8 mouse cellular contexts compared by ENCODE assay signal in genomic region chr6:51471782-51472181, GRCm38 (mm10). TPM values are rescaled to one million over a fixed set of nuclear protein-coding genes. Genes with fewer than 3 reads are reported as not detected.
DNase-seq lines count a peak whose midpoint lies in the region; ATAC-seq and TF ChIP-seq lines count a peak whose summit lies in the region.

No protein-coding gene starts in this region.

- H3K4me3 ChIP-seq in kidney, embryonic 15.5 days (replicated peaks) = peak overlapping the region; percentile 84
- peak overlapping the region; percentile 48 for H3K4me3 ChIP-seq in bone marrow macrophage, adult 2 months (ENCODE audit: insufficient read depth, low read length)
- H3K4me3 ChIP-seq in hindbrain, embryonic 14.5 days (replicated peaks; ENCODE audit: low read length) = peak overlapping the region; percentile 85
- H3K4me3 ChIP-seq in midbrain, embryonic 15.5 days = peak overlapping the region; percentile 98

- H3K4me1 ChIP-seq in kidney, embryonic 15.5 days = peaks cover 20% of the 10 kb centered on the region
- peaks cover 11% of the 10 kb centered on the region for H3K4me1 ChIP-seq in bone marrow macrophage, adult 2 months (ENCODE audit: control insufficient read depth, insufficient read depth, low read length)
- peaks cover 30% of the 10 kb centered on the region for H3K4me1 ChIP-seq in hindbrain, embryonic 14.5 days (replicated peaks; ENCODE audit: control insufficient read depth, insufficient read depth, low read length)
- peaks cover 31% of the 10 kb centered on the region for H3K4me1 ChIP-seq in midbrain, embryonic 15.5 days

- H3K9ac ChIP-seq in kidney, embryonic 15.5 days = peak overlapping the region; percentile 57
- H3K9ac ChIP-seq in hindbrain, embryonic 14.5 days = peak overlapping the region; percentile 100
- peak overlapping the region; percentile 37 for H3K9ac ChIP-seq in midbrain, embryonic 15.5 days

- no peak for TF ChIP-seq CTCF in bone marrow macrophage, adult 2 months (IDR thresholded peaks at IDR 0.05; ENCODE audit: low read depth, low read length)

- H3K36me3 ChIP-seq in kidney, embryonic 15.5 days = peaks cover 51% of the 10 kb centered on the region
- H3K36me3 ChIP-seq in hindbrain, embryonic 14.5 days (replicated peaks; ENCODE audit: control insufficient read depth, insufficient read depth) = peaks cover 44% of the 10 kb centered on the region
- peaks cover 19% of the 10 kb centered on the region for H3K36me3 ChIP-seq in midbrain, embryonic 15.5 days (replicated peaks)

- no peak for DNase-seq in kidney, postnatal 25 days
- no peak for DNase-seq in hindbrain, embryonic 14.5 days (ENCODE audit: low spot score)
- DNase-seq in ovary, adult 18-20 months (ENCODE audit: low spot score) = no peak
- DNase-seq in left cerebral cortex, postnatal 36 days (ENCODE audit: low spot score in 2 of 2) = no peak

- intact Hi-C loops in left cerebral cortex, postnatal 36 days (cut with DNase I) = loop anchor here (10.0 kb wide), 1 partner anchor 383 kb away; no protein-coding TSS in a partner anchor

- TF ChIP-seq POLR2A in bone marrow macrophage, adult 2 months (IDR thresholded peaks at IDR 0.05; ENCODE audit: borderline replicate concordance, low read depth, low read length) = no peak

- peak overlapping the region; percentile 65 for H3K4me2 ChIP-seq in kidney, embryonic 15.5 days
- peak overlapping the region; percentile 60 for H3K4me2 ChIP-seq in hindbrain, embryonic 14.5 days (replicated peaks)
- peak overlapping the region; percentile 60 for H3K4me2 ChIP-seq in midbrain, embryonic 15.5 days

- H3K27ac ChIP-seq in kidney, embryonic 15.5 days = no peak overlapping the region
- H3K27ac ChIP-seq in bone marrow macrophage, adult 2 months (ENCODE audit: insufficient read depth, low read depth, low read length) = no peak overlapping the region
- H3K27ac ChIP-seq in hindbrain, embryonic 14.5 days = peak overlapping the region; percentile 100
- peak overlapping the region; percentile 13; the same call in 1 of the 2 replicates for H3K27ac ChIP-seq in midbrain, embryonic 15.5 days

- WGBS in kidney, embryonic 15.5 days = 8% methylated on average over 3 of the region's 3 CpGs
- WGBS in hindbrain, embryonic 14.5 days = 12% methylated on average over 3 of the region's 3 CpGs
- WGBS in midbrain, embryonic 15.5 days = 6% methylated on average over 3 of the region's 3 CpGs

- no peaks in the 10 kb centered on the region for H3K9me3 ChIP-seq in kidney, embryonic 15.5 days (replicated peaks)
- no peaks in the 10 kb centered on the region for H3K9me3 ChIP-seq in hindbrain, embryonic 14.5 days (ENCODE audit: control insufficient read depth, low read length)
- no peaks in the 10 kb centered on the region for H3K9me3 ChIP-seq in midbrain, embryonic 15.5 days

- H3K27me3 ChIP-seq in kidney, embryonic 15.5 days = no peaks in the 10 kb centered on the region
- no peaks in the 10 kb centered on the region for H3K27me3 ChIP-seq in hindbrain, embryonic 14.5 days (ENCODE audit: control insufficient read depth, insufficient read depth, low read length)
- H3K27me3 ChIP-seq in midbrain, embryonic 15.5 days (replicated peaks) = no peaks in the 10 kb centered on the region

- no peak for ATAC-seq in kidney, embryonic 15.5 days (replicated peaks; ENCODE audit: low FRiP score)
- ATAC-seq in hindbrain, embryonic 14.5 days (ENCODE audit: low FRiP score) = no peak
- ATAC-seq in midbrain, embryonic 15.5 days (replicated peaks) = no peak
- ATAC-seq in inflammation-experienced regulatory T-cells, adult 6 months = no peak

RNA-seq across cellular contexts. Expression of gene Cbx3, which starts 1.6 kb away (rescaled TPM):
- 476 and 547 TPM in 2 replicates for polyA plus RNA-seq in kidney, embryonic 15.5 days (2015; fragmentation: Nextera tagmentation; extraction: Ambion mirVana)
- 107 and 108 TPM in 2 replicates for polyA plus RNA-seq in bone marrow macrophage, adult 2 months (2012; ENCODE audit: insufficient read depth, insufficient read length, missing spikeins)
- polyA plus RNA-seq in hindbrain, embryonic 14.5 days (2014; fragmentation: Nextera tagmentation; extraction: Ambion mirVana) = 353 and 390 TPM in 2 replicates
- 365 and 388 TPM in 2 replicates for polyA plus RNA-seq in midbrain, embryonic 15.5 days (2015; fragmentation: Nextera tagmentation; extraction: Ambion mirVana)
- 100 to 1,000 TPM; 598 to 900 (median 693) TPM for polyA plus RNA-seq in inflammation-experienced regulatory T-cells, adult 6 months (2017; shearing (Covaris generic))
- total RNA-seq in left cerebral cortex, postnatal 36 days (2021) = 100 to 1,000 TPM; 127 to 130 TPM

RNA-seq across cellular contexts. Expression of gene Hnrnpa2b1, which starts 2.1 kb away (rescaled TPM):
- 2,022 and 2,214 TPM in 2 replicates for polyA plus RNA-seq in kidney, embryonic 15.5 days (2015; fragmentation: Nextera tagmentation; extraction: Ambion mirVana)
- 726 and 831 TPM in 2 replicates for polyA plus RNA-seq in bone marrow macrophage, adult 2 months (2012; ENCODE audit: insufficient read depth, insufficient read length, missing spikeins)
- 701 and 734 TPM in 2 replicates for polyA plus RNA-seq in hindbrain, embryonic 14.5 days (2014; fragmentation: Nextera tagmentation; extraction: Ambion mirVana)
- 1,331 and 1,465 TPM in 2 replicates for polyA plus RNA-seq in midbrain, embryonic 15.5 days (2015; fragmentation: Nextera tagmentation; extraction: Ambion mirVana)
- polyA plus RNA-seq in inflammation-experienced regulatory T-cells, adult 6 months (2017; shearing (Covaris generic)) = 1,000 to 10,000 TPM; 1,055 to 1,311 (median 1,271) TPM
- total RNA-seq in left cerebral cortex, postnatal 36 days (2021) = 100 to 1,000 TPM; 350 to 464 TPM

RNA-seq across cellular contexts. Expression of gene Nfe2l3, which starts 39.3 kb away (rescaled TPM):
- polyA plus RNA-seq in kidney, embryonic 15.5 days (2015; fragmentation: Nextera tagmentation; extraction: Ambion mirVana) = 1.9 and 2.2 TPM in 2 replicates
- polyA plus RNA-seq in bone marrow macrophage, adult 2 months (2012; ENCODE audit: insufficient read depth, insufficient read length, missing spikeins) = not detected in 2 replicates
- 6.0 and 9.6 TPM in 2 replicates for polyA plus RNA-seq in hindbrain, embryonic 14.5 days (2014; fragmentation: Nextera tagmentation; extraction: Ambion mirVana)
- polyA plus RNA-seq in midbrain, embryonic 15.5 days (2015; fragmentation: Nextera tagmentation; extraction: Ambion mirVana) = 8.2 and 8.6 TPM in 2 replicates
- polyA plus RNA-seq in inflammation-experienced regulatory T-cells, adult 6 months (2017; shearing (Covaris generic)) = under 1 TPM; 0.54 to 0.87 (median 0.55) TPM
- 1 to 10 TPM; 2.7 to 4.3 TPM for total RNA-seq in left cerebral cortex, postnatal 36 days (2021)

RNA-seq across cellular contexts. Expression of gene Snx10, which starts 51.9 kb away (rescaled TPM):
- 16.1 and 18.4 TPM in 2 replicates for polyA plus RNA-seq in kidney, embryonic 15.5 days (2015; fragmentation: Nextera tagmentation; extraction: Ambion mirVana)
- 101 and 105 TPM in 2 replicates for polyA plus RNA-seq in bone marrow macrophage, adult 2 months (2012; ENCODE audit: insufficient read depth, insufficient read length, missing spikeins)
- 60.3 and 69.1 TPM in 2 replicates for polyA plus RNA-seq in hindbrain, embryonic 14.5 days (2014; fragmentation: Nextera tagmentation; extraction: Ambion mirVana)
- polyA plus RNA-seq in midbrain, embryonic 15.5 days (2015; fragmentation: Nextera tagmentation; extraction: Ambion mirVana) = 50.4 and 52.8 TPM in 2 replicates
- 10 to 100 TPM; 26.4 to 55.3 (median 36.4) TPM for polyA plus RNA-seq in inflammation-experienced regulatory T-cells, adult 6 months (2017; shearing (Covaris generic))
- total RNA-seq in left cerebral cortex, postnatal 36 days (2021) = 100 to 1,000 TPM; 110 to 115 TPM

Comparison
In these comparisons a context has a peak if more than half of its experiments do, and no peak if none do; other contexts are left out.
1. H3K27ac ChIP-seq: peak in hindbrain, embryonic 14.5 days (single experiment) and midbrain, embryonic 15.5 days (single experiment); none in kidney, embryonic 15.5 days (single experiment) and bone marrow macrophage, adult 2 months (single experiment).
2. H3K4me3 ChIP-seq: peak in every context shown above with its lines; median percentile 98 in midbrain, embryonic 15.5 days; 85 in hindbrain, embryonic 14.5 days; 84 in kidney, embryonic 15.5 days; 48 in bone marrow macrophage, adult 2 months.
3. H3K9ac ChIP-seq: peak in every context shown above with its lines; median percentile 100 in hindbrain, embryonic 14.5 days; 57 in kidney, embryonic 15.5 days; 37 in midbrain, embryonic 15.5 days.
4. Peak in every context shown above with its lines, with median percentiles within 50 percentile points of each other: H3K4me2 ChIP-seq.